Mouse (Mus musculus) MEL-GATA-1-ER (cell line): Measurements from ENCODE around the gene Fbxo42.

Experiments
- DNase-seq: peaks from one replicate; pipeline ENCODE4 v3.0.0-alpha.2; 2012; ENCODE audit warnings: low read depth; ENCODE audit errors: extremely low read depth

The Fbxo42 gene

DNA sequence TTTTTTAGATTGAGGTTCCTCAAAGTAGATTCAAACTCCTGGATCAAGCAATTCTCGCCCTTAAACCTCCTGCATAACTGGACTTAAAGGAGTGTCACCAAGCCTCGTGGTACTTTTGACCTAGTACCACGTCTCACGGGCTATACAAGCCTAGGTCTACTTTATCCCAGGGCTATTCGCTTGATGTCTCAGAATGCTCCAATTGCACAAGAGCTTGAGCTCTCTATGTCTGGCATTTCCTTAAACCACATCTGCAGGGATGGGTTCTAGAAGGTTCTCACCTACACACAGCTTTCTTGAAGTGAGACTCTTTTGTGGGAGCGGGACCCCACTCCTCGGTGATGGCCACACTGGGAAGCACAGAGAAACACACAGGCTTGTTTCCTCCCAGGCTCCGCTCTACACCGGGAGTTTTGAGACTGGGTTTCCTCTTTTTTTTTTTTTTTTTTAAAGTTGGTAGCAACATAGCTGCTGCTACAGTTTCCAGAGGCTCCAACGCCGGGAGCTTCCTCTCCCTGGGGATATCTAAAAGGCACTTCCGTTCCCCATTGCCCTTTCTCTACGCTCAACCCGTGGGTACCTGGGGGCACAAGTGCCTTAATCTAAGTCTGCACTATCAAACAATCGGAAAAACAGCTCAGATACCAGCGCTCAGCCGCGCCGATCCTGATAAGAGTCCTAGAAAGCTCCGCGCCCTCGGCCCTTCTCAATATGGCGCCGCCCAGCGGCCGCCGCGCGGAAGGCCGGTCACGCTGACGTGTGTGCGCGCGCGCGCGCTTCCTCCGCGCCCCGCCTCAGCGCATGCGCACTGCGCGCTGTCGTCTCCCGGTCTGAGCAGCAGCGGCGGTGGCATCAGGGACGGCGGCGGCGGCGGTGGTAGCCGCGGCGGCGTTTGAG is at the start of gene Fbxo42:
Fbxo42 (plus strand) TSS at position 802 of the 897 bp plus-strand sequence.
- DNase-seq: peak; percentile 57

DNA sequence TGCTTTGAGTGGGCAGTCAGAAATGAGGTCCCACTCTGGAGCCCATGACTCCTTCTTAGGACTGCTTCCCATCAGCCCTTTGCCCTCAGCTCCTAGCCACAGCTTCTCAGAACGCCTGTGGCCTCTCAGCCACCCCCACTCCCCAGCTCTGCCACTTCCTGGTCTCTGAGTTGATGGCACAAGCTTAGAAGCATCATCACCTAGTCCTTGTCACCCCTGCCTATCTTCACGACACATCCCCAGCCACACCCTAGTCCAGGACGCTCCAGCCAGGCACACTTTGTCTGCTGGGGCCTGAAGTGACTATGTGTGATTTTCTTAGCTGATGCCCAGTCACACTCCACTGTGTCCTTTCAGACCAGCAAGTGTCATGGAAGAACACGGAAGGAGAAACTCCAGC is 48.8 kb upstream of the Fbxo42 start:
- DNase-seq: no peak

DNA sequence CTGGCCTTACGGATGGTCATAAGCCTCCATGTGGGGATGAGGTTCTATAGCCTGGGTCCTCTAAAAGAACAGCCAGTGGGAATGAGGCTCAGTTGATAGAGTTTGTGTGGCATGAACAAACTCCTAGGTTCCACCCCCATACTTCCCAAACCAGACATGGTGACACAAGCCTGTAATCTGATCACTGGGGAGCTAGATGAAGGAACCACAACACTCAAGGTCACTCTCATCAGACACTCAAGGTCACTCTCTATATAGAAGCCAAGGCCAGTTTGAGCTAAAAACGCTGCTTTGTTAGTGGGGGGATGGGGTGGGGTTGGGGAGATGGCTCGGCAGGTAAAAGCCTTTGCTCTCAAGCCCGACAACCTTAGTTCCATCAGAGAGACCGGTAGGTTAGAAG is 47.8 kb upstream of the Fbxo42 start:
- DNase-seq: no peak

DNA sequence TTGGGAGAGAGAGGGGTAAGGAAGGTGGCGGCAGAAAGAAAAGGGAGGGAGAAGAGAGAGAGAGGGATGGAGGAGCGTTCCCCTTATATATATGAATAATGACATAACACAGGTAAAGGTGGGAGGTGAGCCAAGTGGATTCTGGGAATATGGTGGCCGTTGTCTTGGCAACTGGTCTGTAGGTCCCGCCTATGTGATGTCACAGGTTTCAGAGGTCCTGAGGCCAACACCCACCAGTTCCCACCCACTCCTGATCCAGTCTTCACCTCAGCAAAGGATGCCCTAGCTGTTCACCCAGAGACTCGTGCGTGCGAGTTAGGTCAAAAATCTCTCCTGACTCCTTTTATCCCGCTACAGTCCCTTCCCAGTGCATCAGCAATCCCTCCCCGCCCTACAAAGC is 46.4 kb upstream of the Fbxo42 start:
- no peak for DNase-seq

GRCm38 (mm10) chr4:141101855-141102254 is 45.9 kb upstream of the Fbxo42 start:
- DNase-seq: peak; percentile 34

DNA sequence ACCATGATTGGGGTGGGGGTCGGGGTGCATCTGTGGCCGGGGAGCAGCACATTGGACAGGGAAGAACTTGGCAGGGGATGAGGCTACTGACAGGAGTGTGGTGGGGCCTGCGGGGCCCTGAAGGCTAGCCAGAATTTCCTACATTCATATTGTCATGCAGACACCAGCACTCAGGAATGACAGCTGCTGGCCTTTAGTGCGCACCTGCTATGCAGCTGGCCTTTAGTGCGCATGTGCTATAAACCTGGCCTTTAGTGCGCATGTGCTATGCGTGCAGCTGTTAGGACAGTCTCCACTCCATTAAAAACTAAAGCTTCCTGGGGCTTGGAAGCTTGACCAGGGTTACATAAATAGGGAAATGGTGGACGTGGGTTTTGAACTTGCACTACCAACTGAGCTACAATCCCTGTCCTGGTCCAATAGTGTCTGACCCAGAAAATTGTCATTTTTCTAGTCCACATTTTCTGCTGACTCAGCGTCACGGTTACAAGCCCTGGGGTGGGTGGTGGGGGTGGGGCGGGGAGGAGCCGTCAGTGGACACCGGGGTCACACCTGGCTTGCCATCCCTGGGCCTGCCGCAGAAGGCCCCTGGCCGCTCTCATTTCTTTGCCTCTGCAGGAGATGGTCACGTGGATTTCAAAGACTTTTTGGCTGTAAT is 41.1 kb upstream of the Fbxo42 start:
- DNase-seq: no peak

GRCm38 (mm10) chr4:141108196-141108732 is 39.4 kb upstream of the Fbxo42 start:
- no peak for DNase-seq

DNA sequence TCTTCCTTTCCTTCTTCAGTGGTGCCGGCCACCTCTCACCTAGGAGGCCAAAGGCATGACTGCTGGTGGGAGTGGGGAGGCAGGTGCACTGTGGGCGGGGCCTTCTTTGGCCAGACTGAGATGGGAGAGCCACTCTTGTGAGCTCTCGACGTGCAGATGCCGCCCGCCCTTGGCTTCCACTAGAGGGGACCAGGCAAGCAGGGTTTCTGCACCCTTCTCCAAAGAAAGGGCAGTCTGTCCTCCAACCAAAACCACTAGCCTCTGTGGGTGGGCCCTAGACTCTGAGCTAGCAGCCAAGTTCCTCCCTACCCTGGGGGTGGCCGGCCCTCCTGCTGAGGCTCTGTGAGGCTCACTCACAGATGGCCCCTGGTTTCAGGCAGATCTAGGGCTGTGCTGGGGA is 33.9 kb upstream of the Fbxo42 start:
- DNase-seq: no peak

DNA sequence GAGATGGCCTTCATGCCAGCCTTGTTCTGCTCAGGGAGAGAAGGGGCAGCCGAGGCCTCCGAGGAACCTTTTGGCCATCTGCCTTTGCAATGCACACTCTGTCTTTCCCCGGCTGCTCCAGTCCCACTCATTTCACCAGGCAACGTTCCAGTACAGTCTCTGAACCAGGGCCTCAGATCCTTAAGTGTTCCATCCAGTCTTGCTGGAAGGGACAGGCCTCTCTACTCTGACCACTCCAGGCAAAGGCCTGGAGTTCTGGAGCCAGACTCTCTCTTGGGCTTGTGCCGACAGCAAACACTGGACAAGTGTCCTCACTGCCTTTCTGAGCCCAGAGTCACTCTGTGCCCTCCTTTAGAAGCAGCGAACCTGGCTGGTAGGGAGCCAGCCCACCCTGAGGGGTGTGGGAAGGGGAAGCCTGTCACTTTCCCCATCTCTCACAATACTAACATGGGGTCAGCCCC is 33.2 kb upstream of the Fbxo42 start:
- no peak for DNase-seq

- DNase-seq: no peak
Measured at GRCm38 (mm10) chr4:141115398-141115797, 32.3 kb upstream of the Fbxo42 start.

- DNase-seq: no peak
Measured at GRCm38 (mm10) chr4:141118691-141119090, 29.0 kb upstream of the Fbxo42 start.

DNA sequence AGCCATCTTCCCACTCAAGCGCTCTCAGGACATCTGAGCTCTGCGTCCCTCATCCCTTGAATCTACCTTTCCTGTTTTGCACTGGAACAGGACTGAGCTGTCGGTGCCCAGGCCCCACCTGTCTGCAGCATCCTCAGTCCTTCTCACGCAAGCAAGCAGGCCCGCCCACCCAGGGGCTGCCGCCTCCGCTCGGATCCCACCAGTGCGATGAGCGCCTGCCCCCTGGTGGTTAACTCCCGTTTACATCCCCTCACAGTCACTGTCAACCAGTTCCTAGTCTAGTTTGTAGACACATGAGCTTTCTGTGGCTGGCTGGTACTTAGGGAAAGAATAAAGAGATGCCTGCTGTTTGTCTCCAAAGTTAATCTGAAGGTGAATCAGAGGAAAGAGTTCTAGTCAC is 27.0 kb upstream of the Fbxo42 start:
- DNase-seq: no peak

GRCm38 (mm10) chr4:141122663-141123062 is 25.1 kb upstream of the Fbxo42 start:
- no peak for DNase-seq

DNA sequence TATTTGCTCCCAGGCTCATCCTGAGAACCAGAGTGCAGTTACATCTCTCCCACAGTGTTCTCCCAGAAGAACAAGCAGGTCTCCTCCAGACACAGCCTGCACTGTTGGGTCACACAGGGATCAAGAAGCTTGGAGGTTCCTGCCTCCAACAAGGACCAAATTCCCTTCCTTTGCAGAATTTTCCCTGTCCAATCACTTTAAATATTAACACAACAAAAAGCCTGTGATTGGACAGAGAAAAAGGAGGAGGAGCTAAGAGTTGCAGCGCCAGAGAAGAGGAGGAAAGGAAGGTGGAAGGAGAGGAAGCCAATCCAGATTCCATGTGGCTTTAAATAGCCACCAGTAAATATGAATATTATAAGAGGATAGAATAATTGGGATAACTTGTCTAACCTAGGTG is 24.6 kb upstream of the Fbxo42 start:
- no peak for DNase-seq

- no peak for DNase-seq
Measured at GRCm38 (mm10) chr4:141129190-141129710, 18.5 kb upstream of the Fbxo42 start.

DNA sequence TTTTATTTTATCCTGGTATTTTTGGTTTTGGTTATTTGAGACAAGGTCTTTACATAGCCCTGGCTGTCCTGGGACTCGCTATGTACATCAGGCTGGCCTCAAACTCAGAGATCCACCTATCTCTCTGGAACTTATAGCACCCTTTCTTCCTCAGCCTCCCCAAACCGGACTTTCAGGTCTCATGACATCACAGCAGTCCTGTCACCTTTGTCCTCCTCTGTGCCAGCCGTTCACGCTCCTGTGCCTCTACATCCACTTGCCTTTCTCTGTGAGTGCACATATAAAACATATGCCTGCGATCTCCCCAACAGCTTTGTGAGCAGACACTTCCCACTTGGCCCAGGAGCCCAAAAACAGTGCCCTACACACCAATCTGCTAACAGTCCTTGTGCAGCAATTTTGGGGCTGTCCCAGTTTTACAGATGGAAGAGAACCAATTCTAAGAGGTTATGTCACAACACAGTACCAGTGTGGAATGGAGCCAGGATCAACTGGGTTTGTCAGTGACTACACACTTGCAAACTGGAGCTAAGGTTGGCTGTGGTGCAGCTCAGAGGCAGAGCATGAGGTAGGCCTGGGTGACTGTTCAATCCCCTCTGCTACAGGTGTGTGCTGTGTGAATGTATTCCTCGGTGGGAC is 16.9 kb upstream of the Fbxo42 start:
- DNase-seq: no peak

DNA sequence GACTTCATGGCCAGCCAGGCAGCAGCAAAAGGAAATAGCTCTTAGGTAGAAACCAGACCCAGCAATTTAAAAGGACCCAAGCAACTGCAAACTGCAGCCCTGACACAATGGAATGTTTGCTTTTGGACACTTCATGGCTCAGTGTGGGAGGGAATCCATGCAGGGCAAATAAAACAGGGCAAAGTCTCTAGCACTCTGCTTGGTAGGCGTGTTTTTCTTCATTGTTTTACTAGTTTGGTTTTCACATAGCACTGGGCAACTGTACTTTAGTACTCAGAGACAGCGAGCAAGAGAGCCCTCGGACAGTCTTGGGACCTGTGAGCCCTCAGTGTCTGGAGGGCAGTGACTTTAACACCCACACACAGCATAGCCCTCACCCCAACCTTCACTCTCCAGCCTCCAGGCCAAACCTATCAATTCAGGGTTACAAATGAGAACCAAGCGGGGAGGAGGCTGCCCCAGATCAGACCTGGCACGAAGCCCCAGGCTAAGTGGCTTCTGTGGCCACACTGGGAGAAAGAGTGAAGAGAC is 16.1 kb upstream of the Fbxo42 start:
- DNase-seq: no peak

DNA sequence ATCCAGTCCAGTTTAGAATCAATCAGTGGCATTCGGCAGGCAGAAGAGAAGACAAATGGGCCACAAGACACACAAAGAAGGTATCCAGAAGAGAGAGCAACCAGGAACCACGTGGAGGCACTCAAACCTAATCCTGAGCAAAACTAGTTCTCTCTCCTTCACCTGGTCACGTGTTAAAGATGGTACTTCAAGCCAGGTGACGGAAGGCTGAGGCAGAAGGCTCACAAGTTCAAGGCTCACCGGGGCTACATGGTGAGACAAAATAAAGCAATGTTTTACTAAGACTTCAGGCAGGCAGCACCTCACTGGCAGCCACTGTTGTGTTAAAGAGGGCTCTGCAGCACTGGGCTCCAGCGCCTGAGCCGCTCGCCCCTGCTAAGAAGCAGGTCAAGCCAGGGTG is 15.5 kb upstream of the Fbxo42 start:
- DNase-seq: no peak

GRCm38 (mm10) chr4:141133227-141133626 is 14.5 kb upstream of the Fbxo42 start:
- DNase-seq: no peak

DNA sequence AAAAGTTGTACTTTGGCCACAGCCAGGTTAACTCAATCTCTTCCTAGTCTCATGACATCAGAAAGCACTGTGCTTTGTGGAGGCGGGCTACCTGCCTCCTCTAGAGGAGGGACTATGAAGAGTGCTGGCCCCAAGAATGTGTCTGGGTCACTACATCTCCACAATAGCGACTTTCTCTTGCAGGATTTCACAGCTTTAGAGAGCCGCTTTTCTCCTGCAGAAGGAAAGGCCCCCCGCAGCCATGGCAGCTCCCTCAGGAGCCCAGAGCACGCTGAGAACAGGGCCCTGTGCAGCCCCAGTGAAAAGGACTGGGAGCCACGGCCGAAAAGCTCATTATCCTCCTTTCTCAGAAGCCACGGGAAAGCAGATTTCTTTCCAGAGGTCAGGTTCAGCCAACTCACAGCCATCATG is 13.7 kb upstream of the Fbxo42 start:
- DNase-seq: no peak

DNA sequence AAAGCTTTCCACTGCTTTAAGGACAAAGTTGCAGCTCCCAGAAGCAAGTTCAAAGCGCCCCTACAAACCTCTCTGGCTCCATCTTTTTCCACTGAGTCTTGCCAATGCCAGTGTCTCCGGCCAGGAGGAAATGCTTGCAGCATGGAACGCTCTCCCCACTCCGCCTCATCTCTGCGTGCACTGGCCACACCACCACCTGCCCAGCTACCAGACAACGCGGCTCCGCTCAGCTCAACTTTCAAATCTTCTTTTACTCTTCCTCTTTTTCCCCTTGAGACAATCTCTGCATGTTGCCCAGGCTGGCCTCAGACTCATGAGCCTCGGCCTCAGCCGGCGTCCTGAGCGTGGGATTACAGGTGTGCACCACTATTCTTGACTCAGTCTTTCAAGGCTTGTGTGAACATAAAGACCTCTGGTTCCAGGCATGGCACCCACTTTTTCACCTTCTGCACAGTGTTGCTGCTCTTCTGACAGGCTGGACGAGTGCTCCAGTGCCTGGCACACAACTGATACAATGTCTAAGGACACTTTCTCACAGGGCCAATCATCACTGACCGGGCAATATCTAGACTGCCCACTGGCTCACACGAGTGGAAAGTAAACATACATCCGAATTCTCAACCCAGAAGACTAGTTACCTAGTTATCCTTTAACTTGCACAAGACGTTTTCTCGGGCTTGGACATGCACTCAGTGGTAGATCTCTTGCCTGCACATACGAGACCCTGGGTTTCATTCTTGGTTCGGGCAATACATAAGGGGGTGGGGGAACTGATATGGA is 12.8 kb upstream of the Fbxo42 start:
- no peak for DNase-seq
